Mouse (Mus musculus) stomach, embryonic 16.5 days (tissue): ENCODE results near the gene Aig1. TPM values are rescaled to one million over a fixed set of nuclear protein-coding genes. Genes with fewer than 3 reads are reported as not detected.

Experiments
- ATAC-seq: fragments of 200-750 bp; cut with Nextera tagmentation; 2 replicates; pipeline ENCODE4 v1.8.0; 2017; ENCODE audit warnings: moderate number of reproducible peaks, moderate TSS enrichment; ENCODE audit not compliant: insufficient read depth, low FRiP score
- H3K27ac ChIP-seq: fragments of 300-500 bp; sonication (generic); 2 replicates; pipeline ENCODE4 v1.5.1; 2014; ENCODE audit warnings: low read length
- H3K27me3 ChIP-seq: fragments of 300-500 bp; sonication (generic); 2 replicates; pipeline ENCODE4 v1.6.1; 2014; ENCODE audit warnings: low read length, control low read depth, mixed read lengths; ENCODE audit not compliant: control insufficient read depth, insufficient read depth
- H3K36me3 ChIP-seq: fragments of 300-500 bp; sonication (generic); 2 replicates; pipeline ENCODE4 v1.6.1; 2014; ENCODE audit warnings: low read length; ENCODE audit not compliant: control insufficient read depth, insufficient read depth
- H3K4me1 ChIP-seq: fragments of 300-500 bp; sonication (generic); 2 replicates; pipeline ENCODE4 v1.6.1; 2014; ENCODE audit warnings: low read length, control low read depth, mixed read lengths; ENCODE audit not compliant: control insufficient read depth, insufficient read depth
- H3K4me2 ChIP-seq: fragments of 300-500 bp; sonication (generic); 2 replicates; pipeline ENCODE4 v1.6.1; 2014; ENCODE audit warnings: low read depth, low read length, mixed read lengths
- H3K4me3 ChIP-seq: fragments of 300-500 bp; sonication (generic); replicated peaks from 2 replicates; pipeline ENCODE4 v1.5.1; 2014; ENCODE audit warnings: mild to moderate bottlenecking, low read length
- H3K9ac ChIP-seq: fragments of 300-500 bp; sonication (generic); 2 replicates; pipeline ENCODE4 v1.6.1; 2014; ENCODE audit warnings: low read length
- H3K9me3 ChIP-seq: fragments of 300-500 bp; sonication (generic); replicated peaks from 2 replicates; pipeline ENCODE4 v1.6.1; 2016; ENCODE audit warnings: low read length, control low read depth; ENCODE audit not compliant: control insufficient read depth
- WGBS: fragments of 180-500 bp; shearing (Covaris S2); extraction: QIAGEN DNeasy Blood & Tissue Kit; methylation state at CpG from one replicate; pipeline ENCODE4 v1.1.7; 2014; 5-methylcytosine and 5-hydroxymethylcytosine counted together
- polyA plus RNA-seq: library from polyadenylated mRNA; unstranded; fragments of >200 nt; fragmentation: Nextera tagmentation; extraction: Ambion mirVana; gene quantifications from 2 replicates; pipeline ENCODE4 v1.2.1, GENCODE M21; 2015

The Aig1 gene
- polyA plus RNA-seq, 1 experiment from 2014 or later = 39.4 TPM

DNA sequence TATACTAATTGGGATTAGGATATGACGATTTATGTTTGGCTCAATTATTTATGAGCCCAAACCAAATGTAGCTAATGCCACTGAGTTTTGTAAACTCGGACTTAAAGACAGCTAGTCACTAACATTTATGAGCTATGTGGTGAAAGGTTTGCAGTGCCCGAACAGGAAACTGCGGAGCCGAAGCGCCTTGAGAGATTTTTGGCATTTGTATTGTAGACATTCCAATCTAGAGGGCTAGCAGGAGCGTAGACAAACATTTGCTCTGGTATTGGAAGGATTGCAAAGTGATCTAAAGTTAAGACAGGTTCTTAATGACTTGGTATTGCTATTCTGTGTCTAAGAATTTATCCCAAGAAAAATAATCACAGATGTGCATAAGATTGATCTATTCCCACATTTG, 12.3 kb downstream of the Aig1 start:
- ATAC-seq = no peak
- Histone ChIP-seq H3K4me3 (no peak overlapping the region), H3K27ac (no peak overlapping the region), H3K9ac (no peak overlapping the region), H3K4me1 (peaks cover 5% of the 10 kb centered on the region; the same call in 1 of the 2 replicates), H3K36me3 (no peaks in the 10 kb centered on the region), H3K4me2 (no peak overlapping the region), H3K9me3 (no peaks in the 10 kb centered on the region), H3K27me3 (no peaks in the 10 kb centered on the region)
- 51% methylated on average over 7 of the region's 7 CpGs for WGBS

DNA sequence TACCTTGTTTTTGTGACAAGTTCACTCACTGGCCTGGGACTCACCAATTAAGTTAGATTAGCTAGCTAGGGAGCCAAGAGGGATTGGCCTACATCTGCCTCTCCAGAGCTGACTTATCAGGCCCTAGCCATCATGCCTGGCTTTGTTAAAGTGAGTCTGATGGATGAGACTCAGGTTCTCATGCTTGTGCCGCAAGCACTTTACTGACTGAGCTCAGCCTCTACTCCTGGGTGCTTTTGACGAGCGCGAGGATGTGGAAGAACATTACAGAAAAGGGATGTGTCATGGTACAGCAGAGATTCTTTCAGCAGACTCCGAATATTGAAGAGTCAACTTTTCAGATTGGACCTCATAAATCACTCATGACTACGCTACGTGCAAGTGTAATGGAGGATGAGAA, 12.8 kb downstream of the Aig1 start:
- H3K4me2 ChIP-seq = no peak overlapping the region

DNA sequence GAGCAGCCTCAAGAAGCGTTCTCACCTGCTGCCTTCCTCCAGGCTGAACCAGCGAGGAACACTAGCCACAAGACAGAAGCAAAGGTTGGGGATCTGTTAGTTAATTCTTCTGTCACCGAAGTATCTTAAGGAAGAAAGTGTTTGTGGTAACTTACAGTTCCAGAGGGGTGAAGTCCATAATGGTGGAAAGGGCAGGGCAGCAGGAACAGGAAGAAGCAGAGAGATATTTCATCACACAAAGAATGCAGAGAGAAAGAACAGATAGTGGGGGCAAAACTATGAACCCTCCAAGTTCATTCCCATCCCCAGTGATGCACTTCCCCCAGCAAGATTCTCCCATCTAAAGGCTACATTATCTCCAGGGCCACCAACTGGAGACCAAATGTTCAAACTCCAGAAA, 13.7 kb downstream of the Aig1 start:
- Histone ChIP-seq H3K36me3 (no peaks in the 10 kb centered on the region), H3K9ac (no peak overlapping the region), H3K4me3 (no peak overlapping the region), H3K27me3 (no peaks in the 10 kb centered on the region), H3K27ac (no peak overlapping the region), H3K4me1 (no peaks in the 10 kb centered on the region), H3K4me2 (no peak overlapping the region), H3K9me3 (no peaks in the 10 kb centered on the region)
- ATAC-seq = no peak
- WGBS = 83% methylated on average over 3 of the region's 3 CpGs

More for the DNA sequence above, 12.8 kb downstream of the Aig1 start:
- no peak for ATAC-seq
- Histone ChIP-seq H3K9me3 (no peaks in the 10 kb centered on the region), H3K27ac (no peak overlapping the region), H3K36me3 (no peaks in the 10 kb centered on the region), H3K9ac (no peak overlapping the region), H3K4me3 (no peak overlapping the region), H3K4me1 (peaks cover under 1% of the 10 kb centered on the region; the same call in 1 of the 2 replicates), H3K27me3 (no peaks in the 10 kb centered on the region)
- WGBS = 79% methylated on average over 7 of the region's 7 CpGs

DNA sequence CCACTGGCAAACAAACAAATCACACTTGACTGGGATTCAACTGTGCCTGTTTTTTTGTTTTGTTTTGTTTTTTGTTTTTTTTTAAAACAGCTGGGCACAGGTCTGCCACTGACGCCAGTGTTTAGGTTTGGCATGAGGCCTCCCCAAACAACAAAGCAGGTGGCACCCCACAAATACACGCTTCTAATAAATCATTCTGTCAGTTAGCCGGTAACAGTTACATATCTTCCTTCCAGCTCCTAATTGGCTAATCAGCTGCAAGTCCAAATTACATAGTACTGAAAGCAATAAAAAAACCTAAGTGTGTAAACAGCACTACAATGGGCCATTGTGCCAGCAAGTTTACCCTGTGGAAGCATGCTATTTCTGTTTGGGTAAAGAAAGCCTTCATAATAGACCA, 18.7 kb downstream of the Aig1 start:
- H3K27me3 ChIP-seq = no peaks in the 10 kb centered on the region
- no peak overlapping the region for H3K27ac ChIP-seq
- H3K9me3 ChIP-seq = no peaks in the 10 kb centered on the region
- H3K36me3 ChIP-seq = no peaks in the 10 kb centered on the region
- 27% methylated on average over 3 of the region's 3 CpGs for WGBS
- ATAC-seq = no peak
- no peak overlapping the region for H3K4me2 ChIP-seq
- H3K9ac ChIP-seq = no peak overlapping the region
- H3K4me1 ChIP-seq = no peaks in the 10 kb centered on the region
- no peak overlapping the region for H3K4me3 ChIP-seq

DNA sequence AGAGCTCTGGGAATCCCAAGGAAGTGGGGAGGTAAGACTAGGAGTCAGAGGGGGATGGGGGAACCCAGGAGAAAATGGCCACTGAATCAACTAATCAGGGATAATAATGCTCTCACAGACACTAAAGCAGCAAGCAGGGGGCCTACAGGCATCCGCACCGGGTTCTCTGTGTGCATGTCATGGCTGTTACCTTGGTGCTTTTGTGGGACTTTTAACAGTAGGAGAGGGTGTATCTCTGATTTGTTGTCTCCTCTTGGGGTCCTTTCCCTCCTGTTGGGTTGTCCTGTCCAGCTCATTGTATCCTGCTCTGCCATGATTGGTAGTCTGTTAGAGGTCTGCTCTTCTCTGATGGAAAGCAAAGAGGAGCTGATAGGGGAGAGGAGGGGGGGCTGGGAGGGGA, 19.6 kb downstream of the Aig1 start:
- H3K9ac ChIP-seq = no peak overlapping the region
- no peaks in the 10 kb centered on the region for H3K27me3 ChIP-seq
- H3K4me2 ChIP-seq = no peak overlapping the region
- no peaks in the 10 kb centered on the region for H3K9me3 ChIP-seq
- WGBS = 80% methylated on average over 2 of the region's 2 CpGs
- no peak overlapping the region for H3K27ac ChIP-seq
- no peak overlapping the region for H3K4me3 ChIP-seq
- no peaks in the 10 kb centered on the region for H3K4me1 ChIP-seq
- no peaks in the 10 kb centered on the region for H3K36me3 ChIP-seq
- ATAC-seq = no peak

DNA sequence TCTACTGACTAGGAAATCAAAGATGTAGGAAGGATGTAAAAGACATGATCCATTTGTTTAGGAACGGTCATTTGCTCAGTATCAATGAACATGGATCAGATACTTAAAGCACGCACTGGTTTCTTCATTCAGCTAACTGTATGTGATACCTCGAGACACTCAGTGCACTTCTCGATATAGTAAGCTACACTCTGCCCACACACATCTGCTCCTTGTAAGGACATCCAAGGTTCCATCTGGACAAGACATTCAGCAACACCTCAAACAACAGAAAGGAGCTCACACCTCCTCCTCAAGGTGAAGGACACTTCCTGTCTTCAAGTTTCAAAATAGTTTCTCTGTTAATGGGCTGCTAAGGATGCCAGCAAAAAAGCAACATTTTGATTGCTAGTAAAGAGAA, 23.9 kb downstream of the Aig1 start:
- no peak overlapping the region for H3K4me3 ChIP-seq
- WGBS = 78% methylated on average over 4 of the region's 4 CpGs
- H3K36me3 ChIP-seq = no peaks in the 10 kb centered on the region
- H3K9me3 ChIP-seq = no peaks in the 10 kb centered on the region
- no peak overlapping the region for H3K27ac ChIP-seq
- no peak for ATAC-seq
- no peak overlapping the region for H3K9ac ChIP-seq
- no peaks in the 10 kb centered on the region for H3K4me1 ChIP-seq
- no peaks in the 10 kb centered on the region for H3K27me3 ChIP-seq
- H3K4me2 ChIP-seq = no peak overlapping the region

DNA sequence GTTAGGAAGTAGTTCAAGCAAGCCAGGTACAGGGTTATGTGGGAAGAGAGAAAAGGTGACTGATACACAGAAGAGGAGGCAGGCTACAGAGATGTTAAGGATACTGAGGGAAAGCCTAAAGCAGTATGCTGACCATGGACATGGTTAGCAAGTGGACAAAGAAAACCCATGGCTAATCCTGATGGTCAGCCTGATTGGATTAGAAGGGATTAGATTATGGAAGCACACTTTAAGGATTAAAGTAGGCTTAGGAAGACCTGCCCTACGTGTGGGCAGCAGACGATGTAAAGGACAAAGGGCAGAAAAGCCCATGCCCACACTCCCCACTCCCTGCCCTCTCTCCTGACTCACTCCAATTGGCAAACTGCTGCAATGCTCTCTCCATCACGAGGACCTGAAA, 25.0 kb downstream of the Aig1 start:
- no peaks in the 10 kb centered on the region for H3K4me1 ChIP-seq
- H3K9ac ChIP-seq = no peak overlapping the region
- no peak for ATAC-seq
- H3K36me3 ChIP-seq = no peaks in the 10 kb centered on the region
- H3K9me3 ChIP-seq = no peaks in the 10 kb centered on the region
- no peak overlapping the region for H3K4me2 ChIP-seq
- no peak overlapping the region for H3K4me3 ChIP-seq
- no peaks in the 10 kb centered on the region for H3K27me3 ChIP-seq
- 76% methylated on average over 3 of the region's 3 CpGs for WGBS
- H3K27ac ChIP-seq = no peak overlapping the region

DNA sequence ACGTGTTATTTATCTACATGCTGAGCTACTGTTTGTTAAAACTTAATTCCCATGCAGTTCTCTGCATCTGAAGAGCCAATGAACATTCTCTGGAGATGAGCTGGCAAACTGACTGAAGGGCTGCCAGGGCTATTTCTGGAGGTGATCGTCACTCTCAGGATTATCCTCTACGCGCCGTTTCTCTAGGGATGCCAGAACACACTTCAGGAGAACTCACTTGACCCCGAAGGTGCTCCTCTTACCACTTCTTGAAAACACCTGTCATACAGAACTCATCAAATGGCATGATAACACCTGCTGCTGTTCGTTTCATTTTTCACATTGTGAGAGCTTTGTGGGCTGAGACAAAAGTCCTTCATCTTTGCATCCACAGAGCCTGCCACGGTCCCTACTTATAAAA, 25.9 kb downstream of the Aig1 start:
- H3K4me2 ChIP-seq = no peak overlapping the region
- no peaks in the 10 kb centered on the region for H3K9me3 ChIP-seq
- no peaks in the 10 kb centered on the region for H3K4me1 ChIP-seq
- WGBS = 70% methylated on average over 8 of the region's 8 CpGs
- no peaks in the 10 kb centered on the region for H3K36me3 ChIP-seq
- H3K27ac ChIP-seq = no peak overlapping the region
- H3K4me3 ChIP-seq = no peak overlapping the region
- no peak for ATAC-seq
- H3K9ac ChIP-seq = no peak overlapping the region
- no peaks in the 10 kb centered on the region for H3K27me3 ChIP-seq

DNA sequence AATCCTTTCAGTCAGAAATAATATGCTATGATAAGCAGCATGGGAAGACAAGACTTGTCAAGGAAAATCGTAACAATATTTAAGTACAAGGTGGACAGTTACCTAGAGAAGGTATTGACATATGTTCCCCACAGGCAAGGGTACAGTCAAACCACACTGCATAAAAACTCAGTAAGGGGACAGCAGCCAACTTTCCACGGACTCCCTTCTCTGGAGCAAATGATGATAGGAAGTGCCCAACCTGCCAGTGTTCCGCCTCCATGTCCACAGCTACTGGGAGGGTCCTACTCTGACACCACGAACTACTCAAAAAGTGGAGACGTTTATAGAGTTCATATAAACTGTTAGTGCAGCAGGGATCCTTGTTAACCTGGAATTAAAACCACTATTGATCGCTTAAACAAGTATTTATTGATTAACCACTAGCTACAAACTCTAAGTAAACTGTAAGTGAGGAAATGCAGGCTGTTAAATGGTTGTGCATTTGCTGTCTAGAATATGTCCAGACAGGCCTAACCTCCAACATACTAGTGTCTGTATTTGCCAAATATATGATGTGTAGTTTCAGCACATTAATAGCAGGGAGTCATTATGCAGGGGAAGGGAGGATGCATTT, 30.2 kb downstream of the Aig1 start:
- WGBS = 69% methylated on average over 6 of the region's 6 CpGs
- no peak overlapping the region for H3K9ac ChIP-seq
- H3K4me2 ChIP-seq = no peak overlapping the region
- no peak for ATAC-seq
- H3K9me3 ChIP-seq = no peaks in the 10 kb centered on the region
- no peaks in the 10 kb centered on the region for H3K4me1 ChIP-seq
- no peaks in the 10 kb centered on the region for H3K36me3 ChIP-seq
- H3K27ac ChIP-seq = no peak overlapping the region
- H3K27me3 ChIP-seq = no peaks in the 10 kb centered on the region
- H3K4me3 ChIP-seq = no peak overlapping the region
